Mouse (Mus musculus) left cerebral cortex, postnatal 4 days (tissue): ENCODE results near the gene Dynlrb2. TPM values are rescaled to one million over a fixed set of nuclear protein-coding genes. Genes with fewer than 3 reads are reported as not detected.

Source experiments
- DNase-seq: peaks from one replicate; pipeline ENCODE4 v3.0.0-alpha.2; 2022
- intact Hi-C: fragments of 180-260 bp; cut with DNase I; formaldehyde crosslinking; loops from one replicate; pipeline ENCODE4 v1.15.1; 2025
- total RNA-seq, 2 experiments: library from RNA; stranded (reverse); gene quantifications; 2 replicates each; pipeline ENCODE4 v1.2.3; 2021

The Dynlrb2 gene
- 1 to 10 TPM; 1.8 to 3.1 TPM for total RNA-seq

DNA sequence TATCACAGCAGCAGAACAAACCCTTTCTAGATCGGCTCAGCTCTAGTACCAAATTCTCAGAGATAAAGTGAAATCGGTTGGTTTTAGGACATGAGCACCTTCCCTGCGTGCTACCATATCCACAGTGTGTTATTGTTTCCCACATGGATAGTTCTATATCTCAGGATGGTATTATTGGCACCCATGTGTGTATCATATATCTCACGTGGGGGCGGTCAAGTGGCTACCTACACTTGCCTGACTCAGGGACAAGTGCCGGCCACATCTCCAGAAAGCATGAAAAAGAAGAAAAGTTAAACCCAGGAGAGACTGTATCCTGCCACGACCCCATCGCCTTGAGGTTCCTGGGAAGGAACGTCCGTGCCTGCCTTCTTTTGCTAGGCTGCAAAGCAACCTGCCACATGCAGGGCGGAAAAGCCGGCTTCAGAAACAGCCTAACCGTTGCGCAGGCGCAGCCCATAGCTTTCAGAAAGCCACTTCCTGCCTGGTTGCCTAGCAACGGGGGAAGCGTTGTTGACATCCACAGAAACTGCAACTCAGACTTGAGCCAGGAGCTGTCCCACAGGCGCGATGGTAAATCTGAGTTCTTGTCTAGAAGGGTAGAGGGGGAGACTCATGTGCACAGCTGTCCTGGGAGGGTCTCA lies at the start of gene Dynlrb2:
TSS of gene Dynlrb2 (plus strand) at position 498 of the 644 bp plus-strand sequence.
- peak; percentile 95 for DNase-seq
- intact Hi-C loops = no loop called here

DNA sequence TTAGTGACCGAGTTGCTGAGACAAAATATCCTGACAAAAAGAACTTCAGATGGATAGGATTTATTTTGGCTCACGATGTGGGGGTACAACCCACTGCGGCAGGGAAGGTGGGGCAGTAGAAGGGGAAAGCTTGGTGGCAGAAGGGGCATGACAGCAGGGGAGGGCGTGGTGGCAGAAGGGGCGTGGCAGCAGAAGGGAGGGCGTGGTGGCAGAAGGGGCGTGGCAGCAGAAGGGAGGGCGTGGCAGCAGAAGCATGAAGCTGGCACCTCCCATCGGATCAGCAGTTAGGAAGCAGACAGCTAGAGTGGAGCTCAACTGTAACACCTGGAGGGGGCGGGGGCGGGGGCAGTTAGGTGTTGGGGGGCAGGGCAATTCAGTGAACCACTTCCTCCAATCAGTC lies 46.2 kb upstream of the Dynlrb2 start:
- intact Hi-C loops = no loop called here
- no peak for DNase-seq

DNA sequence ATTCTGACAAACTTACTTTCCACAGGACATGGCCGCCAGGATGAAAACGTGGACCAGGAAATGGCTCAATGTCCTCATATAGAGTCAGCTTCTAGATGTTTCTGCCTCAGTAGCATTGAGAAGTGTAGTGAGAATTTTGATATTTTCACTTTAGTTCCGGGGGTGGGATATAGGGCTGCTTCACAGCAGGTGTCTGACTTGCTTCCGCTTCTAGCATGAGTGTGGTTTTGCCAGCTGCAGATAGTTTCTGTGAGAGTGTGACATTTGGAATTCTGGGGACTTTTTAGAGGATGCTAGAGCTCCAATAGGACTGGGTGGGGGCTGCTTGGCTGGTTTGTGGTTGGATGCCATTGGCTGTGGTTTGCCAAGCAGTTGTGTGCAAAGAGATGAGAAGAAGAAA lies 43.3 kb upstream of the Dynlrb2 start:
- intact Hi-C loops = no loop called here
- no peak for DNase-seq

DNA sequence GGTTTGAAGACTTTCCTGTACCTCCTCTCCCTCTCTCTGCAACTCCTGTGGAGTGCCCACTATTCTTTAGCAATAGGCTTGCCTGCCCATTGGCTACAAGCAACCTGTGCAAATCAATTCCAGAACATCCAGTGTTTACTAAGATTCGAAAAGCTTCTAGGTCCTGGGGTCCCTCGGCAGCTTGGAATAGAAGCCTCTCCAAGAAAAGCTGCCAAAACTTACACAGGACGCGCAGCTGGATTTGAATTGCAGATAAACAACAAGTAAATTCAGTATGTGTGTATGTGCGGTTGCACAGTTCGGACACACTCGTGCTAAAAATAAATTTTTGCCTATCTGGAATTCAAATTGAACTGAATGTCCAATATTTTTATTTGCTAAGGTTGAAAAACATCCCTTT lies 38.2 kb upstream of the Dynlrb2 start:
- intact Hi-C loops = no loop called here
- no peak for DNase-seq

DNA sequence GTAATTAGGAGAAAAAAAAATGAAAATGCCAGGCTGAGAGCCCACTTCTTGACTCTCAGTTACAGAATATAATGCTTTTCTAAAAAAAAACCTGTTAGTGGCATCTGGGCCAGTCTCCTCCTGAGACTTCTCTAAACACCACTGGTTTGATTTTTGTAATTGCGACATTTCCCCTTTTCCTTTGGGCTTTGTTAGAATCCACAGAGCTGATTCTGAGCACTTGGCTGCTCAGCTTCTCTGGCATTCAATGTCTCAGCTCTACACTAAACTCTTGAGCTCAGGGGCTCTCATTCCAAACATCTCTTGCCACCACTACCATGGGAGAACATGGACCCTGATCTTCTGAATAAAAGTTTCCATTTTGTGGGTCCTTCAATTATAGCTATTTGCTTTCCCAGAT lies 37.7 kb upstream of the Dynlrb2 start:
- no peak for DNase-seq
- intact Hi-C loops = no loop called here

DNA sequence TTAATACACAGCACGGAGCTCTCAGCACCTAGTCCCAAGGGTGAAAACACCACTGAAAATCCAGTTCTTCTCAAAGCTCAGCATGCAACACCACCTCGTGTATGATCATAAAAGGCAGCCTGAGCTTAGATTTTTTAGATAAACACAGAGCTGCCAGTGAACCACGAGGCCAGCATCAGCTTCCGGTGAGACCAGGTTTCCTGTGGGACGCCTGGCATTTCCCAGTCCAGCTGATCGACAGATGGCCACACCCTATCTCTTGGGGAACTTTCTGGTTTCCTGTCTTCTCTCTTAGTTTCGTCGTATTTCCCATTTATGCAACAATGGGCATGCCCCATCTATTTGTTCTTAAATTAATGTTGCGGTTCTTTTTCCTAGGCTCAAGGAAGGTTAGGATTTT lies 26.8 kb upstream of the Dynlrb2 start:
- DNase-seq = no peak
- intact Hi-C loops = no loop called here

DNA sequence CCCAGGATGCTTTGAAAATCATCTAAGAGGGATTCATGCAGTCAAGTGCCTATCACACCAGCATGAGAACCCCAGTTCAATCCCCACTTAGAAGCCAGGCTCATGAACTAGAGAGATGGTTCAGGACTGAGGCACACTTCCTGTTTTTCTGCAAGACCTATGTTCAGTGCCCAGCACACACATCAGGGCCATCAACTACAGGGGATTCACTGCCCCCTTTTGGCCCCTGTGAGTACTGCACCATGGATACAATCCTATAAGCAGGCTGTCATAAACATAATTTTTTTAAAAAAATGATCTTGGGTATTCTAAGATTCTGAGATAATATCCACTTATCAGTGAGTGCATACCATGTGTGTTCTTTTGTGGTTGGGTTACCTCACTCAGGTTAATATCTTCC lies 26.1 kb upstream of the Dynlrb2 start:
- intact Hi-C loops = no loop called here

DNA sequence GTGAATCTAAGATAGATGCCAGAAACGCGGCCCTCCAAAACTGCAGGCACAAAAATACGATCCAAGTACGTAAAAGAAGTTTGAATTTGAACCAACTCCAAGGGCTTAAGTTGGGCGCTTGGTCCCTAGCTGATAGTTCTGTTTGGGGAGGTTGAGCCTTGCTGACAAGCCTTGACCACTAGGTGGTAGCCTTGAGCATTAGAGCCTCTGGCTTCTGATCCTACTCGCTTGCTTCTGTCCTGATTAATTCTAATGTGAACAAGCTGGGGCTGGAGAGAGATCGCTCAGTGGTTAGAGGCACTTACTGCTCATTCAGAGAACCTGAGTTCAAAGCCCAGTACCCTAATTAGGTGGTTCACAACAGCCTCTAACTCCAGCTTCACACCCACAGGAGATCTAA lies 23.9 kb upstream of the Dynlrb2 start:
- intact Hi-C loops = loop anchor here (5.0 kb wide), 1 partner anchor 391 kb away; no protein-coding TSS in a partner anchor
- DNase-seq = peak; percentile 62

More for the DNA sequence above, 26.1 kb upstream of the Dynlrb2 start:
- DNase-seq = no peak

DNA sequence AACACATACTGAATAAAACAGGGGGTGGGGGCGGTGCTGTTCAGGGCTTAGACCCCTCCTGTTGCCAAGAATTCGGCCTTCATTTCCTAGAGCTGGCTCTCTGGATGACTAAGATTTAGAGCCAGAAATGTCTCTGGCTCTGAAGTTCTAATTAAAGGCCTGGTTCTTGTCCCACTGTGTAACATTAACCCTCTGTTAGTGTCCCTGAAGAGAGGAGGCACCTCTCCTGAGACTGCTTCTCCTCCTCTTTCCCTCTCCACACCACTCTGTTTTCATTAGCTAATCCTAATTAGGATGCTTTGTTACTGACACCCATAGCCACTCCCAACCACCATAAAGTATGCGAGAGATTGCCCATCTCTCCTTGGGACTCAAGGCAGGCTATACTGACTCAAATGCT lies 22.0 kb upstream of the Dynlrb2 start:
- DNase-seq = no peak
- intact Hi-C loops = loop anchor here (5.0 kb wide), 1 partner anchor 390 kb away; no protein-coding TSS in a partner anchor

DNA sequence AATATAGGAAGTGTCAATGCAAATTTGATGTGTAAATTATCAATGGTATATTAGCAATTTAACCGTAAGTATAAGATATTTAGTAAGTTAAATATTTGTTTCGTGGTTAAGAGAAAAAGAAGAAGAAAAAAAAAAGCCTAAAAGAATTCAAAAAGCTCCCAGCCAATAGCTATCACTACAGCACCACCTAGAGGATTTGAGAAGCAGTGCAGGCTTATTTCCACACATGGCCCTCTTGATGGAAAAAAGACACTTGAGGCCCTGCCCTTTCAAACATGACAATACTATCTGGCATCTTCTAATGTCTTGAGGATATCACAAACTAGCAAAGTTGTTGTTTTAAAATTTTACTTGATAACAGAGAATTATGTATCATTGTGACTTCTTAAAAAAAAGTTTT lies 20.7 kb upstream of the Dynlrb2 start:
- no peak for DNase-seq
- intact Hi-C loops = loop anchor here (5.0 kb wide), 1 partner anchor 388 kb away; no protein-coding TSS in a partner anchor

DNA sequence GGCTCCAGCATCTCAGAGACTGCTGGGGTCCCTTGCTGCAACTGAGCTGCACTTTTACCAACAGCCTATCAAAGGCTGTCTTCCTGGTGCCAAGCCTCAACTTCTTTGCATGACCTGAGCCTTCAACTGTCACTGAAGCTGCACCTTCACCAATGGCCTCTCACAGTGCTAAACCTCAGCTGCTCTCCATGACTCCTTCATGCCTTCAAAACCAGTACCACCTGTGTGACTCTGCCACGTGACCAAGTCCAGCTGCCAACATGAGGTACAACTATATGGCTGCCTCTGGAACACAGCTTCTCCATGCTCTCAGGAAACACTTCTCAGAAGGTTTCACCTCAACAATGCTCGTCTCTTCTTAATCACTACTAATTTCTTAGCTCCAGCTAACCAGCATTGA lies 16.2 kb upstream of the Dynlrb2 start:
- no peak for DNase-seq
- intact Hi-C loops = no loop called here

DNA sequence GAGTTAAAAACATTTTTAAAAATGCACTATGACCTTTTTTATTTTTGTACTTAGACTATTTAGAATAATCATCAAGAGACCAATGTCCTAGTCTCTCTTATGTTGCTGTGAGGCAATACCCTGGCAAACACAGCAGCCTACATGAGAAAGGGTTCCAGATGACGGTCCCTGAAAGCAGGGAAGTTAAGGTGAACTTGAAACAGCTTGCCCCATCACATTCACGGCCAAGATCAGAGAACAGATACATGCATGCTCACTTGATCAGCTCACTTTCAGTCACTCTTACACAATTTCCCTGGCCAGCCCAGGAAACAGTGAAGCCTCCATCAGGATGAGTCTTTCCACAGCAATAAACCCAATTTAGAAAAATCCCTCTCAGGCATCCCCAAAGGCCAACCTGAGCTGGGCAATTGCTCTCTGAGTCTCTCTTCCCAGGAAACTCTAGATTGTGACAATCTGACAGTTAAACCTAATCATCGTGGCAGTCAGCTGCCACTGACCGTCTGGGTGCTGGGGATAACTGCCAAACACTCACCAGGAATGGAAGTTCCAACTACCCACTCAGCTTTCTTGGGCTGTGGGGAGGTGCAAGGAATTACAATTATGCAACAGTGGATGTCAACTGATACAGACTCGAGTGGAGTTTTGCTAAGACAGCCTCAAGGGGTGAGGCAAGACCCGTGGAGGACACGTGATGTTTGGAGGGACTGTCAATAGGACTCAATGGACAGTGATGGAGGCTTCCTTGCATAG lies 4.5 kb upstream of the Dynlrb2 start:
- intact Hi-C loops = no loop called here
- DNase-seq = no peak

DNA sequence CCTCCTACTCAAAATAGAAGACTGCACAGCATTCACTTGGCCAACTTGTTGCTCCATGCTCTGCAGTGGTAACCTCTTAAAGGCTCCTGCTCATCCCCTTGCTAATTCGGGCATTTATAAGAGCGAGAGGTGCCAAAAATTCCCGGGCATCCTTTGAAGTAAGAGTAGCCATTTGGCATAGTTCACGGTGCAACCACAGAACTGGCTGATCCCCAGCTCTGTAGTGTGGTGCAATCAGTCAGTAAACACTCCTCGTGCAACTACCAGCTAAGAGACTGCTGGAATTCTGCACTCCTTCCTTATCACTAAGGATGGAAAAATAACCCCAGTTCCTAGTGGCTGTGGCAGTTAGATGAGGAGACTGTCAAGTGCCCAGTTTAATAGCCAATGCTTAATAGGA lies 3.9 kb downstream of the Dynlrb2 start:
- intact Hi-C loops = no loop called here
- no peak for DNase-seq

DNA sequence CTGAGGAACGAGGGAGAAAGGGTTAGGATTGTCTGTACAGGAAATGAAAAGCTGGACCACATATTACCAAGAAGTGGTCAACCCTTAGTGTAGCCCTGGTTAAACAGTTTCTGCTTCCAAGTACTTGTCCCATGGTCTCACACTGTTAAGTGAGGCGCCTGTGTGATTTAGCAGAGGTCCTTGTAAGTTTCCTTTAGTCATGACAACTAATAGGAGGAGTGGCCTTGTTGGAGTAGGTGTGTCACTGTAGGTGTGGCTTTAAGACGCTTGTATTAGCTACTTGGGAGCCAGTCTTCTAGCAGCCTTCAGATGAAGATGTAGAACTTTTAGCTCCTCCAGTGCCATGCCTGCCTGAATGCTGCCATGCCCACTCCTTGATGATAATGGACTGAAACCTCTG lies 4.5 kb downstream of the Dynlrb2 start:
- intact Hi-C loops = no loop called here
- DNase-seq = no peak

DNA sequence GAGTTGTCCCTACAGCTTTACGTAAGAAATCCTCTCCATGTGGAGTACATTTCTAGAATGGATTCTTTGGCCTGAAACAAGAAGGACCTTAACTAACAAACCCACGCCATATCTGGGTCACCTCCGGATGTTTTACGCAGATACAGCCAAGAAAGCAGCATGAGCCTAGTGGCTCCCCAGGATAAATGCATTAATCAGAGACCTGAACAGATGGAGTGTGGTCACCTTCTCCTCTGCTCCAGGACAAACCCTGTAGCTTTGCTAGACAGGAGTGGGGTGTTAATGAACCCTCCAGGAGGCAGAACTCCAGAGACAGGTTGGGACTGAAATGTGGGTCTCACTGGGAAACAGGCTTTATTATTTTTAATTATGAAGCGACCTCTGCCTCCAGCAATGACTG lies 14.9 kb downstream of the Dynlrb2 start:
- intact Hi-C loops = no loop called here
- DNase-seq = no peak

DNA sequence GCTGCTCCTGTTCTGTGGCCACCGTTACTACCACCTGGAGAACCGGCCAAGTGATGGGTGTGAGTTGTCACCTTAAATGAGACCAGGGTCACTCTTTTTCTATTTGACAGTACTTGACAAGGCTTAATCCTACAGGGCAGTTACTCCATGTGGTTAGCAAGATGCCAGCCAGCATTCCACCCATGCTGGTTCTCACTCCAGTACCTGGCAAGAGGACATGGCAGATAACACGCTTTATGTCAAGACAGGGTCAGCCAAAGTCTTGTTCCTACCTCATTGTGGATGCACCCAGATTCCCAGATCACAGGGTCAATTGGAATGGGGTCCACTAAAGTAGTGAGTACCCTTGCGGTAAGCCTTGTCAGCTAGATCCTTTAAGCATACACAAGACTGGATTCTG lies 16.4 kb downstream of the Dynlrb2 start:
- intact Hi-C loops = no loop called here
- DNase-seq = no peak

DNA sequence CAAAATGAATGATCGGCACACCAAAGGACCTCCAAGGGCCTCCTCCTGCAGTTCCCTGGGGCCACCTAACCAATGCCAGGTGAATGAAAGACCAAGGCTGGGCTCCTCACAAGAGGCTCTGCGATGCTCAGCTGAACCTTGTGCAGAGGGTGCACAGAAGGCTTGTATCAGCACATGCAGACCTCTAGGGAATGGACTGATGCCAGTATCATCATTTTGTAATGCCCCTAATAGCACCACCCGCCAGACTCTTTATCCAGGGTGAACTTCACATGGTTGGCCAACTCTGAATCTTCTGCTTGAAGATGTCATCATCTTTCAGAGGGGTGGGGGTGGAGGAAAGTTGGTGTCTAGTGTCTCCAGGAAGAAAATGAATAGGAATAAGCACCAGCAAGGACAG lies 16.9 kb downstream of the Dynlrb2 start:
- intact Hi-C loops = no loop called here
- DNase-seq = no peak

DNA sequence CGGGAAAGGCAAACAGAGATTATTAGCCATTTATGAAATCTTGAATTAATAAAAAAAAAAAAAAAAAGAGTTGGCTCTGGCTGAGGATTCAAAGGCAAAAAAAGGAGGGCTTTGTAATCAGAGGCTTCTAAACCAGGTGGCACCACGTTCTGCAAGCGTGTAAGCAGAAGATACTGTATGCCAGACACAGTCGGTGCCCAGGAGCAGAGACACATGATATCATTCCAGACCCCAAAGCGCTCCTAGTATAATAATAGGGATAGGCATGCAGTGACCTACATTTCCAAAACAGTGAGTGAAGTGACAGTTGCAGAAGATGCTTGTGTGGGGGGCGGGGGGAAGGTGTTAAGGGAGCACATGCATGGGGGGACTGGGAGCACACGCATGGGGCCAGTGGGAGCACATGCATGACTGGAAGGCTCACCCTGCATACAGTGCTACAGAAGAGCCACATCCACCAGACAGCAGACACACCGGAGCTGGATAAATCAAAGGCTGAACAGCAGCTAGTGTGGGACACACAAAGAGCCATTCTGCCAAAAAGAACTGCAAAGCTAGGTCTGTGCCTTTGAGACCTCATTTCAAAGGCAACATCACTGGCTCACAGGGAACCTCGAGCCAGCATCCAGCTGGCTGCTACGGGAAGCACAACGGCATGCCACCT lies 17.5 kb downstream of the Dynlrb2 start:
- no peak for DNase-seq
- intact Hi-C loops = no loop called here

DNA sequence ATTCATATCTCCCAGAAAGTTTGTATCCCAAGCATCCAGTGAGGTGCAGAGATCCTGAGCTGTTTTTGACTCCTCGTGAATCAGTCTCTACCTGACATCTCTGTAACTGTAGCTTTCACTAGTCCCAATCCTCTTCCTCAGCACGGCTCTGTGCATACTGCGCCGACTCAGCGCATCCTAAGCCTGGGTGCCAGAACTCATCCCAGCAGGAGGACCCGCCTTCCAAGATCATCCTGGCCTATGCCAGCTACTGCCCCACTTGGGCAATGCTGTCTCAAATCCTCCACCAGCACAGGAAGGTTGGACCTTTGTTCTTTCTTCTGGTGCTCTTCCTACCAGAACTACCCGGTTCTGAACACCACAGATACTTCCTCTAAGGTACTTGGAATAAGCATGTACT lies 20.1 kb downstream of the Dynlrb2 start:
- no peak for DNase-seq
- intact Hi-C loops = no loop called here

DNA sequence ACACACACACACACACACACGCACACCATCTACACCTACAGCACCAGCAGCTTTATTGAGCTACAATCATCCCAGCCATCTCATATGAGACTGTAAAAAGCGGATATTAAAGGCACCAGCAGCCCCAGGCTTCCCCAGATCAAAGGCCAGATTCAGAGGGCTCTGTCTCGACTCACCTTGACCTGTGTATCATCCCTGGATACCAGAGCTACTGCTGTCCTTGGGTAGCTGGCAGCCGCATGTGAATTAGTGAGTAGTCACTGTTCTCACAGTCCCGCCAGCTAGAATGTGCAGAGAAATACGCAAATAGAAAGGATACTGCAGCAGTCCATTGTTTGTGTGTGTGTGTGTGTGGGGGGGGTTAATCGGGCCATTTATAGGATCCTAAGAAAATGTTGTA lies 24.0 kb downstream of the Dynlrb2 start:
- intact Hi-C loops = no loop called here
- no peak for DNase-seq

DNA sequence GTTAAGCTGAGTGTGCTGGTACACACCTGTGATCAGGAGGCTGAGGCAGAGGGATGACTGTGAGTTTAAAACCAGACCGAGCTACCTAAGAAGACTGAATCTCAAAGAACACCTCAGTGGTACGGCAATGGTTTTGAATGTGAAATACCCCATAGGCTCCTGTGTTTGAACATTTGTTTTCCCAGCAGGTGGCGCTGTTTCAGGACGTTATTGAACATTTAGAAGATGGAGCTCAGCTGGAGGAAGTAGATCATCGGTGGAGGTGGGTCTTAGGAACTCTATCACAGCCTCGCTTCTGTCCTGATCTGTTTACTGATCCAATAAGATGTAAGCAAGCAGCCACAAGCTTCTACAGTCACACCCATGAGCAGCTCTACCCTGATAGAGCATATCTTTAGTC lies 28.3 kb downstream of the Dynlrb2 start:
- DNase-seq = no peak
- intact Hi-C loops = no loop called here

DNA sequence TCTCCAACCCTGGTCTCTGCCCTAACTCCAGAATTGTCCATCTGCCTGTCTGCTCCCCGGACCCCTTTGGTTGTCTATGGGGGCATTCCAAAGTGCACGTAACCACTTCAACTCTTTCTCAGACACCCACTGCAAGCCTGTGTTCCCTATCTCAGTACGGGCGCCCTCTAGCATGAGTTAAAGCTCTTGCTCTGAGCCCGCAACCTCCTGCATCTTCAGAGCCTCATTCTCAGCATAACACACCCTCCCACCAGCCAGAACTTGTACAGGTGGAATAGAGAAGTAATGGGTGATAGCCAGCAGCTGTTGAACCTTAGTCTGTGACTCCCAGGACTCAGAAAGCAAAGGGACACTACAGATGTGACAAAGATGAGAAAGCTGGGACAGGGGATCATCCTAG lies 32.0 kb downstream of the Dynlrb2 start:
- intact Hi-C loops = no loop called here
- no peak for DNase-seq
